Mouse (Mus musculus) 3T3-L1 (cell line): ENCODE results near the gene Kxd1.
A peak's percentile ranks its signal among the peaks of the same experiment; 100 is the strongest.

ENCODE experiments used
- DNase-seq: peaks from one replicate; pipeline ENCODE4 v3.0.0-alpha.2; 2015; ENCODE audit warnings: low read depth, low spot score

The Kxd1 gene

GRCm38 (mm10) chr8:70467907-70468306, 59.8 kb downstream of the Kxd1 start:
- DNase-seq = no peak

GRCm38 (mm10) chr8:70467229-70467725, 60.5 kb downstream of the Kxd1 start:
- DNase-seq = no peak

GRCm38 (mm10) chr8:70466771-70467170, 61.0 kb downstream of the Kxd1 start:
- DNase-seq = peak; percentile 49

- DNase-seq = no peak
These were observed 61.5 kb downstream of the Kxd1 start for GRCm38 (mm10) chr8:70466305-70466704.

- no peak for DNase-seq
These were observed 62.1 kb downstream of the Kxd1 start for GRCm38 (mm10) chr8:70465701-70466100.

- DNase-seq = no peak
These were observed 63.6 kb downstream of the Kxd1 start for GRCm38 (mm10) chr8:70464162-70464561.

- DNase-seq = no peak
These were observed 64.5 kb downstream of the Kxd1 start for GRCm38 (mm10) chr8:70463306-70463705.

- DNase-seq = no peak
These were observed 65.3 kb downstream of the Kxd1 start for GRCm38 (mm10) chr8:70462516-70462813.

GRCm38 (mm10) chr8:70461765-70462515, 65.8 kb downstream of the Kxd1 start:
- peak; percentile 90 for DNase-seq

GRCm38 (mm10) chr8:70460606-70461005, 67.2 kb downstream of the Kxd1 start:
- peak; percentile 72 for DNase-seq

- DNase-seq = no peak
These were observed 67.6 kb downstream of the Kxd1 start for GRCm38 (mm10) chr8:70460199-70460598.

GRCm38 (mm10) chr8:70459636-70460035, 68.1 kb downstream of the Kxd1 start:
- DNase-seq = no peak

GRCm38 (mm10) chr8:70458462-70458861, 69.3 kb downstream of the Kxd1 start:
- peak; percentile 62 for DNase-seq
